Mouse (Mus musculus): ENCODE results near the gene Zfp335. TPM values are rescaled to one million over a fixed set of nuclear protein-coding genes. Genes with fewer than 3 reads are reported as not detected.

The Zfp335 gene
- polyA plus RNA-seq, 1 experiment from 2014 or later, result 5.9 TPM

DNA sequence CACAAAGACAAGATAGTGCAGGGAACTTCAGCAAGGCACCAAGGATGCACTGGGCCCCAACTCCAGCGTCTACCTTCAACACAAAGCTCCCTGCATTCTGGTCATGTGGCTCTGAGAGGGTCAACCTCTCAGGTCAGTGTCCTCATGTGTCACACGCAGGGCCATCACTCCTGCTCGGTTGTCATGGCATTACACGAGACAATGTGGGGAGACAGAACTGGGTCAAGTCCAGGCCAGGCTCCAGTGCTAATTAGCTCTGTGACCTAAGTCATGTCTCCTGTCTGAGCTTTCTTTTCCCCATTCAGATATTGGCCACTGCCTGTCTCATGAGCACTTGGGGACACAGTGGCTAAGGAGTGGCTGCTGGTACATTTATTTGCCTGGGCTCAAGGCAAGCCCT lies 11.7 kb upstream of the Zfp335 start:
- Histone ChIP-seq H3K4me1 (replicated peaks) (no peaks in the 10 kb centered on the region), H3K36me3 (replicated peaks) (peaks cover 10% of the 10 kb centered on the region; the same call in 1 of the 2 replicates), H3K9me3 (replicated peaks) (no peaks in the 10 kb centered on the region), H3K4me3 (replicated peaks) (no peak overlapping the region), H3K4me2 (no peak overlapping the region), H3K9ac (no peak overlapping the region), H3K27ac (replicated peaks) (no peak overlapping the region), H3K27me3 (peaks cover 13% of the 10 kb centered on the region)
- 63% methylated on average over 4 of the region's 4 CpGs for WGBS (ENCODE audit: insufficient replicate concordance)
- no peak for ATAC-seq (ENCODE audit: insufficient read depth)

DNA sequence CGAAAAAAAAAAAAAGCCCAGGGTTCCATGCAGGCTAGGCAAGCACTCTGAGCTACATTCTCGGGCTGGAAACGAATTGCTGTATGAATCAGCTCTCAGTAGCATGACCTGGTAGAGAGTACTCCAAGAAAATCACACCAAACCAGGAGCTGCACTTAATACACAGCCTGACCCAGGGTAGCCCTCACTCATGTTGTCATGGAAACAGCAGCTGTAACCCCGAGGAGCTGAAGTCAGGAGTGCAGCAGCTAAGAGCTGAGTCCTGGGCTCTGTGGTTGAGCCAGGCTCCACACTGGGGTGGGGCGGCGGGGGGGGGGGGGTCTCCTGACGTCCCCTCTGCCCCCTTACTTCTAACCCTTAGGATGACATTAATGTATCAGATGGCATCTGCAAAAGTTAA lies 10.4 kb upstream of the Zfp335 start:
- Histone ChIP-seq H3K36me3 (replicated peaks) (peaks cover 10% of the 10 kb centered on the region; the same call in 1 of the 2 replicates), H3K4me1 (replicated peaks) (no peaks in the 10 kb centered on the region), H3K9me3 (replicated peaks) (no peaks in the 10 kb centered on the region), H3K9ac (no peak overlapping the region), H3K27me3 (peaks cover 11% of the 10 kb centered on the region; the same call in 1 of the 2 replicates), H3K27ac (replicated peaks) (no peak overlapping the region), H3K4me3 (replicated peaks) (no peak overlapping the region), H3K4me2 (no peak overlapping the region)
- no peak for ATAC-seq (ENCODE audit: insufficient read depth)
- 50% methylated on average over 7 of the region's 7 CpGs for WGBS (ENCODE audit: insufficient replicate concordance)

DNA sequence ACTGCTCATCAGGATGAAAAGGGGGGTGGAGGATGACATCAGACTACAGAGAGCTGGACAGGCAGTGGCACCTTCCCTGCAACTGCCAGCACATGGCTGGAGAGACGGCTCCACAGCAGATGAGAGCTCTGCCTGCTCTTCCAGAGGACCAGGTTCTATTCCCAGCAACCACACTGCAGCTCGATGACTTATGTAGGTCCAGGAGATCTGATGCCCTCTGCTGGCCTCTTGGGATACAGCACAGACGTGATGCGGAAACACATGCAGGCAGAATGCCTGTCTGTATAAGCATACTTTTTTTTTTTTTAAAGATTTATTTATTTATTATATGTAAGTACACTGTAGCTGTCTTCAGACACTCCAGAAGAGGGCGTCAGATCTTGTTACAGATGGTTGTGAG lies 6.8 kb upstream of the Zfp335 start:
- Histone ChIP-seq H3K4me1 (replicated peaks) (peaks cover 14% of the 10 kb centered on the region), H3K4me2 (no peak overlapping the region), H3K9me3 (replicated peaks) (no peaks in the 10 kb centered on the region), H3K27ac (replicated peaks) (no peak overlapping the region), H3K9ac (no peak overlapping the region), H3K4me3 (replicated peaks) (no peak overlapping the region), H3K27me3 (no peaks in the 10 kb centered on the region), H3K36me3 (replicated peaks) (peaks cover 10% of the 10 kb centered on the region; the same call in 1 of the 2 replicates)
- ATAC-seq (ENCODE audit: insufficient read depth), result no peak
- 69% methylated on average over 4 of the region's 5 CpGs for WGBS (ENCODE audit: insufficient replicate concordance)

DNA sequence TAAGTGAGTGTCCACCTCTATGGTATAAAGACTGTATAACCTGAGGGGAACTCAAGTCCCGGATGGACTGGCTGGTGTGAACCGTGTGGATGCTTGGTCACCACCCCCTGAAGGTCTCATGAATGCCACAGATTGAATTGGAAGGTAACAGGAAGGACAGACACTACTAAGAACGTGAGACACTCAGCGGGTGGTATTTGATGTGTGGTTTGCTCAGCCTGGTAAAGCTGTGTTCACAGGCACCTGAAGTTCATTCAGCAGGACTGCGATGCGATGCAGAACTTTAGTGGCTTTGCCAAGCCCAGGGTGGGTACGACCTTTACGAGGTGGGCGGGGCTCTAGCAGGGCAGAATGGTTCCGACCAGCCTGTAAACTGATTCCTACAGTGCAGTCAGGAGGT lies 5.8 kb upstream of the Zfp335 start:
- H3K36me3 ChIP-seq (replicated peaks), result peaks cover 10% of the 10 kb centered on the region; the same call in 1 of the 2 replicates
- ATAC-seq (ENCODE audit: insufficient read depth), result no peak
- WGBS (ENCODE audit: insufficient replicate concordance), result 67% methylated on average over 10 of the region's 10 CpGs
- H3K4me1 ChIP-seq (replicated peaks), result peaks cover 24% of the 10 kb centered on the region
- no peak overlapping the region for H3K27ac ChIP-seq (replicated peaks)
- no peak overlapping the region for H3K9ac ChIP-seq
- no peak overlapping the region for H3K4me2 ChIP-seq
- H3K9me3 ChIP-seq (replicated peaks), result no peaks in the 10 kb centered on the region
- no peak overlapping the region for H3K4me3 ChIP-seq (replicated peaks)
- H3K27me3 ChIP-seq, result no peaks in the 10 kb centered on the region

DNA sequence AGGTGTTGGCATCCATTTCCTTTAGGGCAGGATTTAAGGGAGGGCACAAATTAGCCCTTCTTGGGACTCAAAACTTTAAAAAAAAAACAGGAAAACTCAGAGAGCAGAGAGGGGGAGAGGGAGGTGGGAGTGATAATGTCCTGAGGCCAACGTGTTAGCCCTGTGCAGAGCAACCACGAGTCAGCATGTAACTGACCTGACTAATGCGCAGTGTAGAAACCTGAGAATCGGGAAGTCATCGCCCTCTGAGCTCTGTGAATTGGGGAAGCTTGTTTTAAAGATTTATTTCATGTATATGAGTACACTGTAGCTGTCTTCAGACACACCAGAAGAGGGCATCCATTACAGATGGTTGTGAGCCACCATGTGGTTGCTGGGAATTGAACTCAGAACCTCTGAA lies 5.3 kb upstream of the Zfp335 start:
- H3K9me3 ChIP-seq (replicated peaks), result no peaks in the 10 kb centered on the region
- 38% methylated on average over 5 of the region's 5 CpGs for WGBS (ENCODE audit: insufficient replicate concordance)
- H3K4me3 ChIP-seq (replicated peaks), result no peak overlapping the region
- peaks cover 10% of the 10 kb centered on the region; the same call in 1 of the 2 replicates for H3K36me3 ChIP-seq (replicated peaks)
- no peak overlapping the region for H3K27ac ChIP-seq (replicated peaks)
- no peak for ATAC-seq (ENCODE audit: insufficient read depth)
- H3K27me3 ChIP-seq, result no peaks in the 10 kb centered on the region
- peaks cover 29% of the 10 kb centered on the region for H3K4me1 ChIP-seq (replicated peaks)
- no peak overlapping the region for H3K9ac ChIP-seq
- H3K4me2 ChIP-seq, result no peak overlapping the region

DNA sequence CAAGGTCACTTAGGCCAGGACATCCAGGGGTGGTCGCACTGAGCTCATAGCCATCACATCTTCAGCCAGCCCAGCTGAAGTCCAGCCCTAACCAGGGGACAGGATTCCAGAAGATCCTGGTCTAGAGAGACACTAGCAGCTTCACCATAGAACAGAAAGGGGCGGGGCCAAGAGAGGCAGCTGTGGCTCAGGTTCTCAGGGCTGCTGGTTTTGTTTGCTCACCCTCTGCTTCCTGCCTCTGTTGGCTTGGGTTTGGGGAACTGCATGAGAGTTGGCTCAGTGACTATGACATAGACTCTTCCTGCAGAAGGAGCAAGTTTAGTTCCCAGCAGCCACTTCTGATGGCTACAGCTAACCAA lies 1.9 kb upstream of the Zfp335 start:
- WGBS (ENCODE audit: insufficient replicate concordance), result 33% methylated on average over 2 of the region's 2 CpGs
- H3K27ac ChIP-seq (replicated peaks), result peak overlapping the region; percentile 96; the same call in 1 of the 2 replicates
- peaks cover 48% of the 10 kb centered on the region for H3K4me1 ChIP-seq (replicated peaks)
- peaks cover 11% of the 10 kb centered on the region for H3K36me3 ChIP-seq (replicated peaks)
- no peaks in the 10 kb centered on the region for H3K9me3 ChIP-seq (replicated peaks)
- H3K4me3 ChIP-seq (replicated peaks), result no peak overlapping the region
- H3K4me2 ChIP-seq, result peak overlapping the region; percentile 91; the same call in 1 of the 2 replicates
- ATAC-seq (ENCODE audit: insufficient read depth), result no peak
- no peaks in the 10 kb centered on the region for H3K27me3 ChIP-seq
- no peak overlapping the region for H3K9ac ChIP-seq

DNA sequence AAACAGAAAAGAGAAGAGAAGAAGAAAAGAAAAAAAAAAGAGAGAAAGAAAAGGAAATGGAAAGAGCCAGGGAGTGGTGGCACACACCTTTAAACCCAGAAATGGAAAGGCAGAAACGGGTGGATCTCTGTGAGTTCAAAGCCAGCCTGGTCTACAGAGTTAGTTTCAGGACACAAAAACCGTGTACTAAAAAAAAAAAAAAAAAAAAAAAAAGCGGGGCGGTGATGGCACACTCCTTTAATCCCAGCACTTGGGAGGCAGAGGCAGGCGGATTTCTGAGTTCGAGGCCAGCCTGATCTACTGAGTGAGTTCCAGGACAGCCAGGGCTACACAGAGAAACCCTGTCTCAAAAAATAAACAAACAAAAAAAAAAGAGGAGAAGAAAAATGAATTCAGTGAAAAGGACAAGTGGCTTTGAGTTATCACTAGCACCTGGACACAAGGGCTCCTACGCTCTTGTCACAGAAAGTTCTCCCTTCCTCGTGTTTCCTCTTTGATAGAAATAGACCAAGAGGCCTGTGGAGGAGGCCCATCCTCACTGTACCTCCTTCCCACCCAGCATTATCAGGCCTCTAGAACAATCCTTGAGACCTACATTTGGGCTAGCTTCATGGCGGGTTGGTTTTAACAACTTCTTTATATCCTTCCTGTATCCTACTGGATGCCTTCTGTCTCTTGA lies 1.3 kb upstream of the Zfp335 start:
- Histone ChIP-seq H3K4me2 (peak overlapping the region; percentile 91), H3K4me1 (replicated peaks) (peaks cover 48% of the 10 kb centered on the region), H3K9me3 (replicated peaks) (no peaks in the 10 kb centered on the region), H3K4me3 (replicated peaks) (peak overlapping the region; percentile 99; the same call in 1 of the 2 replicates), H3K27ac (replicated peaks) (peak overlapping the region; percentile 96), H3K36me3 (replicated peaks) (peaks cover 16% of the 10 kb centered on the region), H3K27me3 (no peaks in the 10 kb centered on the region), H3K9ac (peak overlapping the region; percentile 96; the same call in 1 of the 2 replicates)
- no peak for ATAC-seq (ENCODE audit: insufficient read depth)
- 59% methylated on average over 9 of the region's 9 CpGs for WGBS (ENCODE audit: insufficient replicate concordance)

DNA sequence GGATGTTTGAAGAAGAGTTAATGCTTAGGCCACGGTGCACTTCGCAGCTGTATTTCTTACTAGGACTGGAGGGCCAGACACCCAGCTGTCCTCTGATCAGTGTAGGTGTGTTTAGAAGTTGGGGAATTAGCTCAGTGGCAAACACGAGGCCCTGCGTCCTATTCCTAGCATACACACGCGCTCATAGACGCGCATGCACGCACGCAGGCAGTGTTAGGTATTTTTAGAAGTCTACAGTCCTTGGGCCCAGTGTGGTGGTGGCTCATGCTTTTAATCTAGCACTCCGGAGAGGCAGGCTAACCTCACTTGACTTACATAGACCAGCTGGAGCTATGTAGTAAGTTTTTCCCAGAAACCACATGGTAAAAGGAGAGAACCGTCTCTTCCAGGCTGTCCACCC lies 594 bp upstream of the Zfp335 start:
- peak overlapping the region; percentile 91 for H3K4me2 ChIP-seq
- no peaks in the 10 kb centered on the region for H3K9me3 ChIP-seq (replicated peaks)
- peaks cover 24% of the 10 kb centered on the region for H3K36me3 ChIP-seq (replicated peaks)
- peak; percentile 20 for ATAC-seq (ENCODE audit: insufficient read depth)
- peak overlapping the region; percentile 96 for H3K27ac ChIP-seq (replicated peaks)
- WGBS (ENCODE audit: insufficient replicate concordance), result 3% methylated on average over 12 of the region's 12 CpGs
- peaks cover 48% of the 10 kb centered on the region for H3K4me1 ChIP-seq (replicated peaks)
- H3K4me3 ChIP-seq (replicated peaks), result peak overlapping the region; percentile 99
- H3K9ac ChIP-seq, result peak overlapping the region; percentile 96
- H3K27me3 ChIP-seq, result no peaks in the 10 kb centered on the region

DNA sequence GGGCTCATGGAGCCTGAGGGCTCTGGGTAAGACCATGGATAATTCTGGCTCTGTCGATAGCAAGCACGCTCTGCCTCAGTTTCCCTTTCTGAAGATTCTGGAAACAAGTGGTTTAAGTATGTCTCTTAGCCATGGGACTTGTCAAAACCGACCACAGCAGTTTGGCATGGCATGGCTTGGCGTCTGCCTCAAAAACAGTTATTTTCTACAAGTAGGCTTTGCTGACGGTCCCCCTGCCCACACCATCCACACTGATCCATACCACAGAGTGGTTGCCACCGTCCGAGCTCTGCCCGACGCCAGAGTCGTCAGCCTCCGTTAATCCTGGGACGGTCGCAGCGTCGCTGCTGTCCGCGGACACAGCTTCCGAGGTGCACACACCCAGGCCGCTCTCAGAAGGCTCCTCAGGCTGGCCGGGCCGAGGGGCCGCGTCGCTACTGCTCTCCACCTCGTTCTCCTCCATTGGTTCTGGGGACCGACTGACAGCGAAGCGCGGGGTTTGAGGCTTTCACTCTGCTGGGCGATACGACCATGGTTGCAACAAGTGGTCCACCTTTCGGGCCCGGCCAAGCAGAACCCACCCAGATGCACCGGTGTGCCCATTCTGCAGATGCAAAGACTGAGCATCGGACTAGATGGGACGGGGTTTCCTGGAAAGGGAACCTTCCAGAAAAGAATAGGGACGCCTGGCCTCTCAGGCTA lies 1.0 kb downstream of the Zfp335 start:
- Histone ChIP-seq H3K4me2 (peak overlapping the region; percentile 91), H3K9ac (peak overlapping the region; percentile 96), H3K27ac (replicated peaks) (peak overlapping the region; percentile 96), H3K4me1 (replicated peaks) (peaks cover 45% of the 10 kb centered on the region), H3K4me3 (replicated peaks) (peak overlapping the region; percentile 99), H3K27me3 (no peaks in the 10 kb centered on the region), H3K36me3 (replicated peaks) (peaks cover 40% of the 10 kb centered on the region), H3K9me3 (replicated peaks) (peaks cover 6% of the 10 kb centered on the region; the same call in 1 of the 2 replicates)
- WGBS (ENCODE audit: insufficient replicate concordance), result 3% methylated on average over 37 of the region's 37 CpGs
- ATAC-seq (ENCODE audit: insufficient read depth), result peak; percentile 47

DNA sequence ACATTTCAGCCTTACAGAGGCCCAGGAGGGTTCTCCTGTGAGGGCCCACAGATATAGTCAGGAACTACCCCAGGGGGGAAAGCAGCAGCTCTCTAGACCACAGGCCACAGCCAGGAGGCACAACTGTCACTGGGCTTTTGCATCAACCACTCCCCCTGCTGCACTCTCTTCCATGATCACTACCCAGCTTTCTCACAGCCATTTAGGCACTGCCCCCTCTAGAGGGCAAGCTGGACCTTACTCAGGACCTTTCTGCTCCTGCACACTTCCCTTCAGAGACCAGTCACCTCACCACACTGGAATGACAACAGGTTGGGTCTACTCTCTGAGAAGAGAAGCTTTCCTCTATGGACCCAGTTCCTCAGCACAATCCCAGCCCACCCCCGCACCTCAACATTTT lies 2.0 kb downstream of the Zfp335 start:
- Histone ChIP-seq H3K27ac (replicated peaks) (peak overlapping the region; percentile 96; the same call in 1 of the 2 replicates), H3K36me3 (replicated peaks) (peaks cover 50% of the 10 kb centered on the region), H3K9me3 (replicated peaks) (peaks cover 6% of the 10 kb centered on the region; the same call in 1 of the 2 replicates), H3K27me3 (no peaks in the 10 kb centered on the region), H3K4me1 (replicated peaks) (peaks cover 45% of the 10 kb centered on the region), H3K4me2 (peak overlapping the region; percentile 91), H3K9ac (peak overlapping the region; percentile 96), H3K4me3 (replicated peaks) (peak overlapping the region; percentile 99)
- WGBS (ENCODE audit: insufficient replicate concordance), result 80% methylated on average over 1 of the region's 1 CpGs
- no peak for ATAC-seq (ENCODE audit: insufficient read depth)

DNA sequence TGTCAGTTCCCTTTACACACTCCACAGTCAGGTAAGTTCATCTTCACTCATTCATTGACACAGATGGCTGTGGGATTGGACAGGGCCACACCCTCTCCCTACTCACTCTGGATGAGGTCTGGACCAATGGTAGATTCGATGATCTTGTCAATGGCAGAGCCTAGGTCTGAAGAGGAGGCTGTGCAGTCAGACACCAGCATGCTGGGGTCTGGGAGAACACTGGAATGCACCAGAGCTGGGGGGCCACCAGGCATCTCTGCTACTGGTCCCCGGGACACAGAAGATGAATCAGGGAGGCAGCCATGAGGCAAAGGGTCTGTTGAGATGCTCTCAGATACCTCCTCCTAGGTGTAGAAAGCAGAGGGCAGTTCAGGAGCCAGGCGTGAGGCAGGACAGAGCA lies 2.5 kb downstream of the Zfp335 start:
- Histone ChIP-seq H3K9me3 (replicated peaks) (peaks cover 6% of the 10 kb centered on the region; the same call in 1 of the 2 replicates), H3K4me2 (peak overlapping the region; percentile 91), H3K27ac (replicated peaks) (0 out of 2 replicates have a peak overlapping the region, but pooled peaks have one; percentile 96), H3K4me1 (replicated peaks) (peaks cover 41% of the 10 kb centered on the region), H3K4me3 (replicated peaks) (peak overlapping the region; percentile 99), H3K9ac (peak overlapping the region; percentile 96; the same call in 1 of the 2 replicates), H3K36me3 (replicated peaks) (peaks cover 54% of the 10 kb centered on the region), H3K27me3 (no peaks in the 10 kb centered on the region)
- ATAC-seq (ENCODE audit: insufficient read depth), result no peak
- 75% methylated on average over 3 of the region's 3 CpGs for WGBS (ENCODE audit: insufficient replicate concordance)
